Mouse (Mus musculus): ENCODE data around the gene Dkk3.

DNA sequence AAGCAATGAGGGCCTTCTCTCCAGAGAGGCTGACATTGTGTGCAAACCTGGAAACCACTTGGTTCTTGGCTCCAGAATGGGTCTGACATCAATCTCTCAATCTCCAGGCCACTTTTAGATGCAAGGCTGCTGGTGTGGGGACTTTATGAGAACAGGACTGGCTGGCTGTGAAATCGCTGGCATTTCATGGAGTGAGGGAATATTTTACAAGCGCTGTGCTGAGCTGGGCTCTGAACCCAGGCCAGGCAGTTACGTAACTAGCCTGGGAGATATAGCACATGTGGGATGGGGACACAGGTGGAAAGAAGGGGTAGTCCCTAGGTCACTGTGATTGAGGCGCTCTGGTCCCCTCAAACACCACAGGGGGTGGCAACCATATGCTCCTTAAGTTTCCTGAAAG lies 33.4 kb upstream of the Dkk3 start:
- TF ChIP-seq ZC3H11A (IDR thresholded peaks at IDR 0.05; ENCODE audit: borderline replicate concordance, low read depth, low read length) = no peak
- TF ChIP-seq CHD2 (IDR thresholded peaks at IDR 0.05; ENCODE audit: low read depth, low read length) = no peak
- TF ChIP-seq MAFK (IDR thresholded peaks at IDR 0.05; ENCODE audit: insufficient read depth, low read depth, low read length) = no peak
- TF ChIP-seq HCFC1 (IDR thresholded peaks at IDR 0.05; ENCODE audit: borderline replicate concordance, insufficient read depth, low read length) = no peak
- TF ChIP-seq ZNF384 (IDR thresholded peaks at IDR 0.05; ENCODE audit: low read depth, low read length) = no peak

All from ES-E14 (cell line).